Mouse (Mus musculus) heart, adult 2 months (tissue): ENCODE data around the gene Mroh8.

ENCODE experiments used
- CTCF ChIP-seq: fragments of 200-600 bp; IDR thresholded peaks from 2 replicates; pipeline ENCODE4 v1.8.1; 2022; ENCODE audit warnings: antibody characterized with exemption, mild to moderate bottlenecking, moderate library complexity
- EP300 ChIP-seq: fragments of 200-500 bp; IDR thresholded peaks from 2 replicates; pipeline ENCODE4 v1.6.1; 2011; ENCODE audit warnings: low read depth, low read length, control low read depth; ENCODE audit not compliant: insufficient read depth
- POLR2A ChIP-seq: fragments of 200-500 bp; IDR thresholded peaks from 2 replicates; pipeline ENCODE4 v1.6.1; 2011; ENCODE audit warnings: mild to moderate bottlenecking, low read depth, low read length, control low read depth; ENCODE audit not compliant: insufficient read depth

- TF ChIP-seq EP300: no peak
- no peak for TF ChIP-seq CTCF
- TF ChIP-seq POLR2A: no peak
Measured at GRCm38 (mm10) chr2:157164101-157164500, 115.2 kb downstream of the Mroh8 start.
